Mouse (Mus musculus) left cerebral cortex, postnatal 10 days (tissue): ENCODE measurements around the gene Btbd35f12. TPM values are rescaled to one million over a fixed set of nuclear protein-coding genes. Genes with fewer than 3 reads are reported as not detected.
"Not testable (repeated sequence)": the region's sequence is repeated elsewhere in the genome, so short reads cannot be mapped to it uniquely, and the experiment has no call there.

Experiments used
- DNase-seq, 2 experiments: peaks; one replicate each; pipeline ENCODE4 v3.0.0; 2021 to 2022; ENCODE audit warnings: low spot score in 2 of 2, mixed read lengths in 1 of 2; ENCODE audit errors: extremely low spot score in 1 of 2
- intact Hi-C: fragments of 180-260 bp; cut with DNase I; formaldehyde crosslinking; loops from one replicate; pipeline ENCODE4 v1.15.1; 2025
- total RNA-seq, 2 experiments: library from RNA; stranded (reverse); gene quantifications; 2 replicates each; pipeline ENCODE4 v1.2.3; 2021

The Btbd35f12 gene
- total RNA-seq = not detected

DNA sequence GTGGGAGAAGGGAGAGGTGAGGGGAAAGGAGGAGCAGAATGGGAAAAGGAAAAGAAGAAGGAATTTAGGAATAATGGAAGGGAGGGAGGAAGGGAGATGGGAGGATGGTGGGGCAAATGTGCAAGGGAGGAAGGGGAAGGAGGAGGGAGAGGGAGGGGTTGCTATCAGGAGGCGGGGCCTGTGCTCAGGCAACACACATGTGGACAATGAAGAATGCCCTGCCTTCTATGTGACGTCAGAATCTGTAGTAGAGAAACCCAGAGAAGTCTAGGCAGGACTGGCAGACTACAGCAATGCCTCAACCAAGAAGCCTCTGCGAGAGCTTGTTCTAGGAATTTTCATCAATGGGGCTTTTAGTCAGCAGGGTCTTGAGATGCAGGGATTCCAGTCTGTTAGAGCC is at the start of gene Btbd35f12:
Btbd35f12 (plus strand) TSS at position 301 of the 400 bp plus-strand sequence.
- not testable (repeated sequence) for DNase-seq

GRCm38 (mm10) chrX:33353254-33353653 is 40.1 kb downstream of the Btbd35f12 start:
- intact Hi-C loops, DNase-seq: not testable (repeated sequence)

More for the DNA sequence above, at the start of gene Btbd35f12:
- intact Hi-C loops = not testable (repeated sequence)

Other genes with a start within 250 kb of the Btbd35f12 start
- gene Spin2-ps6, start 78.5 kb upstream of the Btbd35f12 start, total RNA-seq = not detected